Mouse (Mus musculus): ENCODE results near the gene Spock2. TPM values are rescaled to one million over a fixed set of nuclear protein-coding genes. Genes with fewer than 3 reads are reported as not detected.

Spock2 gene
- polyA plus RNA-seq, 1 experiment from 2014 or later, result 113 TPM

- no peak for ATAC-seq (replicated peaks)
- WGBS, result 73% methylated on average over 4 of the region's 4 CpGs
- H3K9me3 ChIP-seq, result no peaks in the 10 kb centered on the region
- H3K9ac ChIP-seq, result no peak overlapping the region
- H3K4me3 ChIP-seq, result no peak overlapping the region
- no peak overlapping the region for H3K27ac ChIP-seq
- H3K4me2 ChIP-seq, result no peak overlapping the region
- H3K27me3 ChIP-seq (replicated peaks), result no peaks in the 10 kb centered on the region
- H3K4me1 ChIP-seq, result peaks cover 17% of the 10 kb centered on the region
- H3K36me3 ChIP-seq (replicated peaks), result no peaks in the 10 kb centered on the region
These were observed 22.0 kb upstream of the Spock2 start for GRCm38 (mm10) chr10:60084065-60084464.

GRCm38 (mm10) chr10:60092311-60092710 lies 13.7 kb upstream of the Spock2 start:
- no peaks in the 10 kb centered on the region for H3K9me3 ChIP-seq
- H3K4me3 ChIP-seq, result no peak overlapping the region
- ATAC-seq (replicated peaks), result no peak
- H3K4me2 ChIP-seq, result no peak overlapping the region
- WGBS, result 77% methylated on average over 2 of the region's 2 CpGs
- H3K27me3 ChIP-seq (replicated peaks), result no peaks in the 10 kb centered on the region
- H3K4me1 ChIP-seq, result no peaks in the 10 kb centered on the region
- no peaks in the 10 kb centered on the region for H3K36me3 ChIP-seq (replicated peaks)
- no peak overlapping the region for H3K9ac ChIP-seq
- H3K27ac ChIP-seq, result no peak overlapping the region

GRCm38 (mm10) chr10:60093751-60094150 lies 12.3 kb upstream of the Spock2 start:
- no peak overlapping the region for H3K9ac ChIP-seq
- H3K4me3 ChIP-seq, result no peak overlapping the region
- no peak overlapping the region for H3K4me2 ChIP-seq
- H3K9me3 ChIP-seq, result no peaks in the 10 kb centered on the region
- H3K36me3 ChIP-seq (replicated peaks), result no peaks in the 10 kb centered on the region
- no peaks in the 10 kb centered on the region for H3K27me3 ChIP-seq (replicated peaks)
- H3K27ac ChIP-seq, result no peak overlapping the region
- ATAC-seq (replicated peaks), result no peak
- WGBS, result 72% methylated on average over 2 of the region's 2 CpGs
- H3K4me1 ChIP-seq, result no peaks in the 10 kb centered on the region

- Histone ChIP-seq H3K36me3 (replicated peaks) (no peaks in the 10 kb centered on the region), H3K4me1 (no peaks in the 10 kb centered on the region), H3K4me2 (no peak overlapping the region), H3K27me3 (replicated peaks) (no peaks in the 10 kb centered on the region), H3K9me3 (no peaks in the 10 kb centered on the region), H3K9ac (no peak overlapping the region), H3K27ac (no peak overlapping the region), H3K4me3 (no peak overlapping the region)
- no peak for ATAC-seq (replicated peaks)
- WGBS, result 93% methylated on average over 2 of the region's 2 CpGs
These were observed 10.5 kb upstream of the Spock2 start for GRCm38 (mm10) chr10:60095558-60095957.

- Histone ChIP-seq H3K36me3 (replicated peaks) (no peaks in the 10 kb centered on the region), H3K9me3 (no peaks in the 10 kb centered on the region), H3K4me1 (no peaks in the 10 kb centered on the region), H3K9ac (no peak overlapping the region), H3K4me2 (no peak overlapping the region), H3K27me3 (replicated peaks) (no peaks in the 10 kb centered on the region), H3K4me3 (no peak overlapping the region), H3K27ac (no peak overlapping the region)
- WGBS, result 23% methylated on average over 1 of the region's 1 CpGs
- ATAC-seq (replicated peaks), result no peak
These were observed 9.7 kb upstream of the Spock2 start for GRCm38 (mm10) chr10:60096302-60096701.

- 93% methylated on average over 9 of the region's 9 CpGs for WGBS
- H3K4me1 ChIP-seq, result no peaks in the 10 kb centered on the region
- no peak overlapping the region for H3K4me3 ChIP-seq
- no peaks in the 10 kb centered on the region for H3K9me3 ChIP-seq
- no peak overlapping the region for H3K4me2 ChIP-seq
- no peaks in the 10 kb centered on the region for H3K36me3 ChIP-seq (replicated peaks)
- H3K27me3 ChIP-seq (replicated peaks), result no peaks in the 10 kb centered on the region
- ATAC-seq (replicated peaks), result no peak
- no peak overlapping the region for H3K27ac ChIP-seq
- no peak overlapping the region for H3K9ac ChIP-seq
These were observed 8.9 kb upstream of the Spock2 start for GRCm38 (mm10) chr10:60097146-60097545.

- H3K27ac ChIP-seq, result no peak overlapping the region
- ATAC-seq (replicated peaks), result no peak
- WGBS, result 89% methylated on average over 5 of the region's 5 CpGs
These were observed 8.2 kb upstream of the Spock2 start for GRCm38 (mm10) chr10:60097774-60098173.

GRCm38 (mm10) chr10:60105391-60106145 lies 451 bp upstream of the Spock2 start:
- peaks cover 40% of the 10 kb centered on the region for H3K4me1 ChIP-seq
- H3K36me3 ChIP-seq (replicated peaks), result no peaks in the 10 kb centered on the region
- 11% methylated on average over 20 of the region's 20 CpGs for WGBS
- H3K4me3 ChIP-seq, result peak overlapping the region; percentile 91
- H3K9me3 ChIP-seq, result no peaks in the 10 kb centered on the region
- peak; percentile 29 for ATAC-seq (replicated peaks)
- peak overlapping the region; percentile 67 for H3K4me2 ChIP-seq
- peak overlapping the region; percentile 96 for H3K27ac ChIP-seq
- peak overlapping the region; percentile 96 for H3K9ac ChIP-seq
- H3K27me3 ChIP-seq (replicated peaks), result no peaks in the 10 kb centered on the region

More at GRCm38 (mm10) chr10:60097774-60098173, 8.2 kb upstream of the Spock2 start:
- Histone ChIP-seq H3K4me1 (no peaks in the 10 kb centered on the region), H3K27me3 (replicated peaks) (no peaks in the 10 kb centered on the region), H3K9me3 (no peaks in the 10 kb centered on the region), H3K4me2 (no peak overlapping the region), H3K4me3 (no peak overlapping the region), H3K36me3 (replicated peaks) (no peaks in the 10 kb centered on the region), H3K9ac (no peak overlapping the region)

- WGBS, result under 1% methylated on average over 56 of the region's 57 CpGs
- peak overlapping the region; percentile 96 for H3K27ac ChIP-seq
- H3K9me3 ChIP-seq, result no peaks in the 10 kb centered on the region
- peak overlapping the region; percentile 67 for H3K4me2 ChIP-seq
- peaks cover 42% of the 10 kb centered on the region for H3K4me1 ChIP-seq
- peak overlapping the region; percentile 96 for H3K9ac ChIP-seq
- H3K36me3 ChIP-seq (replicated peaks), result no peaks in the 10 kb centered on the region
- peak; percentile 73 for ATAC-seq (replicated peaks)
- no peaks in the 10 kb centered on the region for H3K27me3 ChIP-seq (replicated peaks)
- peak overlapping the region; percentile 91 for H3K4me3 ChIP-seq
These were observed 640 bp downstream of the Spock2 start for GRCm38 (mm10) chr10:60106531-60107186.

- H3K4me1 ChIP-seq, result peaks cover 42% of the 10 kb centered on the region
- H3K4me2 ChIP-seq, result peak overlapping the region; percentile 67
- H3K4me3 ChIP-seq, result peak overlapping the region; percentile 91
- H3K9ac ChIP-seq, result peak overlapping the region; percentile 96
- no peak for ATAC-seq (replicated peaks)
- peak overlapping the region; percentile 96 for H3K27ac ChIP-seq
- no peaks in the 10 kb centered on the region for H3K36me3 ChIP-seq (replicated peaks)
- no peaks in the 10 kb centered on the region for H3K27me3 ChIP-seq (replicated peaks)
- WGBS, result 1% methylated on average over 26 of the region's 28 CpGs
- H3K9me3 ChIP-seq, result no peaks in the 10 kb centered on the region
These were observed 1.4 kb downstream of the Spock2 start for GRCm38 (mm10) chr10:60107448-60107847.

GRCm38 (mm10) chr10:60108321-60109111 lies 2.5 kb downstream of the Spock2 start:
- peak overlapping the region; percentile 66 for H3K27ac ChIP-seq
- H3K36me3 ChIP-seq (replicated peaks), result no peaks in the 10 kb centered on the region
- H3K9me3 ChIP-seq, result no peaks in the 10 kb centered on the region
- no peaks in the 10 kb centered on the region for H3K27me3 ChIP-seq (replicated peaks)
- WGBS, result 34% methylated on average over 16 of the region's 17 CpGs
- peak overlapping the region; percentile 91 for H3K4me3 ChIP-seq
- H3K4me1 ChIP-seq, result peaks cover 42% of the 10 kb centered on the region
- ATAC-seq (replicated peaks), result no peak
- H3K9ac ChIP-seq, result peak overlapping the region; percentile 96
- peak overlapping the region; percentile 67 for H3K4me2 ChIP-seq

GRCm38 (mm10) chr10:60109336-60109735 lies 3.3 kb downstream of the Spock2 start:
- no peaks in the 10 kb centered on the region for H3K9me3 ChIP-seq
- no peaks in the 10 kb centered on the region for H3K36me3 ChIP-seq (replicated peaks)
- peak overlapping the region; percentile 13 for H3K4me3 ChIP-seq
- H3K27me3 ChIP-seq (replicated peaks), result no peaks in the 10 kb centered on the region
- H3K9ac ChIP-seq, result peak overlapping the region; percentile 22; the same call in 1 of the 2 replicates
- peak overlapping the region; percentile 67 for H3K27ac ChIP-seq
- H3K4me2 ChIP-seq, result peak overlapping the region; percentile 67
- H3K4me1 ChIP-seq, result peaks cover 42% of the 10 kb centered on the region
- WGBS, result 64% methylated on average over 8 of the region's 8 CpGs
- no peak for ATAC-seq (replicated peaks)
